Mouse (Mus musculus) monocyte, adult 59 days (primary cell): ENCODE measurements around the gene Ropn1l. TPM values are rescaled to one million over a fixed set of nuclear protein-coding genes. Genes with fewer than 3 reads are reported as not detected.

Experiments
- total RNA-seq, 2 experiments: library from RNA; stranded (reverse); gene quantifications; one replicate each; pipeline ENCODE4 v1.2.4; 2023

Ropn1l gene
- 1 to 10 TPM; 1.9 to 2.5 TPM for total RNA-seq

DNA sequence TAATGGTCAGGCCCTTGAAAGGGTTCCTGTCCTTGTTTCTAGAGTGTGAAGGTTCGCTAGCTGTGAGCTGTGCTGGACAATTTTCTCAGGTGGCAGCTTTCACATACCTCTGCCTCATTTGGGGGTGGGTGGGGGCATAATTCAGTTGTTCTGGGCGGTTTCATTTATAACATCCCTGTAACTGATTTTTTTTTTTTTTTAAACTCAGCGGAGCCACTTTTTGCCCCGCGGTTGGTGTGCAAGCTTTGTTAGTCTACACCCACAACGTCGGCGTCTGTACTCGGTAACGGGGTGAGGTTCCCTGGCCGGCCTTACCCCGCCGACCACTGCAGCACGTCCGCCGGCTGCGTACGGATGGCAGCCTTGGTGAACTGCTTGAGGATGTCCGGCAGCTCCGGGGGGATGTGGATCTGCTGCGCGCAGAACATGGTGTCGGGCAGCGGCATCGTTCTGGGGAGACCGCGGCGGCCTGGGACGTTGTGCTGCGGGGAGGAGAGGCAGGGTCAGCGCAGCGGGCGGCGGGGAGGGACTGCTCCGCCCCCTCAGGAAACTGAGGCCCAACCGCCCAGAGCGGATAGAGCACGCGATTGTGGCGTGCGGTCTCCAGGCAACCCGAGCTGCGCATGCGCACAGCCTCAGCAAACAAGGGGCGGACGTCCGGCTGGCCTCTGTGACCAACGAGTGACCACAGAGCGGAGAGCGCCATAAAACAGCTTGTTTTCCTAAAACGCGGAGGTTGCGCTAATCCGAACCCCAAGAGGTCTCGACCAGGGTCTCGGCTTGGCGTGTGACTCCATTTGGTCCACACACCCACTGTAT lies at the start of gene Ropn1l:
Gene Ropn1l, minus strand, starts transcription at position 640 of the 819 bp plus-strand sequence.

Other genes with a start within 250 kb of the Ropn1l start
- gene Dap, start 229.4 kb downstream of the Ropn1l start, total RNA-seq, result 10 to 100 TPM; 64.5 to 71.7 TPM
- gene Ankrd33b, start 86.0 kb downstream of the Ropn1l start, total RNA-seq, result 1 to 10 TPM; 2.6 to 3.9 TPM
- 10 to 100 TPM; 48.8 to 50.7 TPM for gene March6, start 77.3 kb upstream of the Ropn1l start, total RNA-seq
- gene Cmbl, start 111.7 kb upstream of the Ropn1l start, total RNA-seq, result 10 to 100 TPM in 1 of 2 experiments, 1 to 10 TPM in 1; 9.0 to 15.7 TPM
- 100 to 1,000 TPM; 177 to 178 TPM for gene Cct5, start 148.1 kb upstream of the Ropn1l start, total RNA-seq
- 10 to 100 TPM; 11.5 to 12.1 TPM for gene Fam173b, start 148.1 kb upstream of the Ropn1l start, total RNA-seq